Mouse (Mus musculus) frontal cortex, postnatal 36 days (tissue): Measurements from ENCODE around the gene Rab3ip.

Source experiments
- DNase-seq, 2 experiments: peaks; one replicate each; pipeline ENCODE4 v3.0.0; 2022; ENCODE audit warnings: low spot score in 2 of 2

The Rab3ip gene

GRCm38 (mm10) chr10:116950009-116950769 is at the start of gene Rab3ip:
Gene Rab3ip, minus strand, starts transcription at chr10:116950769.
- DNase-seq, result peak; percentile 89 to 92

- no peak for DNase-seq
Measured at GRCm38 (mm10) chr10:116998716-116999455, 48.3 kb upstream of the Rab3ip start.

GRCm38 (mm10) chr10:116996236-116996600 is 45.6 kb upstream of the Rab3ip start:
- DNase-seq, result no peak

GRCm38 (mm10) chr10:116995584-116996235 is 45.1 kb upstream of the Rab3ip start:
- DNase-seq, result no peak

GRCm38 (mm10) chr10:116995162-116995561 is 44.6 kb upstream of the Rab3ip start:
- no peak for DNase-seq

GRCm38 (mm10) chr10:116993971-116994370 is 43.4 kb upstream of the Rab3ip start:
- no peak for DNase-seq

GRCm38 (mm10) chr10:116986264-116987082 is 35.9 kb upstream of the Rab3ip start, which contains the start of gene Best3:
Gene Best3, plus strand, starts transcription at chr10:116986314.
- DNase-seq, result no peak

GRCm38 (mm10) chr10:116984836-116985235 is 34.3 kb upstream of the Rab3ip start:
- DNase-seq, result no peak

- no peak for DNase-seq
Measured at GRCm38 (mm10) chr10:116982526-116982925, 32.0 kb upstream of the Rab3ip start.

- DNase-seq, result no peak
Measured at GRCm38 (mm10) chr10:116980888-116981287, 30.3 kb upstream of the Rab3ip start.

- DNase-seq, result no peak
Measured at GRCm38 (mm10) chr10:116980273-116980672, 29.7 kb upstream of the Rab3ip start.

- DNase-seq, result no peak
Measured at GRCm38 (mm10) chr10:116978841-116979240, 28.3 kb upstream of the Rab3ip start.

GRCm38 (mm10) chr10:116977858-116978257 is 27.3 kb upstream of the Rab3ip start:
- DNase-seq, result no peak

- no peak for DNase-seq
Measured at GRCm38 (mm10) chr10:116977455-116977854, 26.9 kb upstream of the Rab3ip start.

GRCm38 (mm10) chr10:116972509-116972908 is 21.9 kb upstream of the Rab3ip start, which contains the start of gene Gm10271:
Gene Gm10271, minus strand, starts transcription at chr10:116972609.
- DNase-seq, result no peak

- no peak for DNase-seq
Measured at GRCm38 (mm10) chr10:116968741-116969140, 18.2 kb upstream of the Rab3ip start.

- no peak for DNase-seq
Measured at GRCm38 (mm10) chr10:116966065-116966464, 15.5 kb upstream of the Rab3ip start.

- DNase-seq, result no peak
Measured at GRCm38 (mm10) chr10:116965297-116965696, 14.7 kb upstream of the Rab3ip start.

GRCm38 (mm10) chr10:116964571-116964970 is 14.0 kb upstream of the Rab3ip start:
- no peak for DNase-seq

GRCm38 (mm10) chr10:116964084-116964483 is 13.5 kb upstream of the Rab3ip start:
- no peak for DNase-seq

GRCm38 (mm10) chr10:116962803-116963202 is 12.2 kb upstream of the Rab3ip start:
- DNase-seq, result no peak

- DNase-seq, result no peak
Measured at GRCm38 (mm10) chr10:116962152-116962551, 11.6 kb upstream of the Rab3ip start.
